Mouse (Mus musculus) heart, adult 8-10 months (tissue): Measurements from ENCODE around the gene Nr6a1. TPM values are rescaled to one million over a fixed set of nuclear protein-coding genes. Genes with fewer than 3 reads are reported as not detected.

Source experiments
- DNase-seq: peaks from one replicate; pipeline ENCODE4 v3.0.0; 2022; ENCODE audit warnings: low spot score
- total RNA-seq, 4 experiments: library from RNA; stranded (reverse); gene quantifications; 2 replicates each; pipeline ENCODE4 v1.2.4; 2022

Gene Nr6a1
- total RNA-seq, 4 experiments from 2014 or later, result 1.2 to 2.2 (median 1.9) TPM

DNA sequence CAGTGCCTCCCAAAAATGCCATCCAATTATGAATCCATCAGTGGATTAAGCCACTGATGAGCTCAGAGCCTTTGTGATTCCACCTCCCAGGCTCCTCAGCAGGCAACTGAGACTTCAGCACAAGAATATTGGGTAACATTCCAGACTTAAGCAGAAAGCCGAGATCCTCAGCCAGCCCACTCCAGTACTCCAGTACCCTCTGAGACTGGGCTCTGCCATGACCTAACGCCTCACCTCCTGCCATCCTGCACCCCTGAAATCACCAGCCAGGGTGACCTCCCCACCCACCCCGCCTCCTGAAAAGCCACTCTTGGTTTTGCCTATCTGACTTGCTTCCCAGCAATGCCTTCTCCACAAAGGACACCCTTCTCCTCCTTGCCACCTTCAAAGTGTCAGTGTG, 9.9 kb upstream of the Nr6a1 start:
- no peak for DNase-seq

DNA sequence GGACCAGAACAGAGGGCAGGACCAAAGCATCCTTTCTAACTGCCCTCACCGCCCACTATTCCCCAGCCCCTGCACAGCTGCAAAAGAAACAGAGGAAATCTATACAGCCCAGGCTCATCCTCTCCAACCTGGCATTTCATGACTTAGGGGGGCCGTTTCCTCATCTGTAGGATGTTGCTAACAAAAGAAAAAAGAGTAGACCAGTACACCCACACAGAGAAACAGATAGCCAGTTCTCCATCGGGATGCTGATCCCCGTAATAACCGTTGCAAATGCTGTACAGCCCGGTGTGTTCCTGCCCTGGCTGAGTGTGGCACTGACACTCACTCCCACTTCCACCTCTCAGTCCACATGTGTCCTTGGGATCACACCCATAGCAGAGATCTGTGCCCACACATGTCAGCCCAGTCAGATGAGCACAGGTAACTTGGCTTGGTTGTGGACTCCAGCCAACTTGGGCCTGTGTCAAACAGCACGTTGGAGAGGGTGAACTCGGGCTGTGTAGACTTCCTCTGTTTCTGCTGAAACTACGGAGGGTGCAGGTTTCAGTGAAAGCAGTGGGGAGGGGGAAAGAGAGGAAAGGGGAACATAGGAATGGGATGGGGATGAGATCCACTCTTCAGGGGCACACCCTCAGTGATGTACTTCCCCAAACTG, 9.4 kb upstream of the Nr6a1 start:
- no peak for DNase-seq

DNA sequence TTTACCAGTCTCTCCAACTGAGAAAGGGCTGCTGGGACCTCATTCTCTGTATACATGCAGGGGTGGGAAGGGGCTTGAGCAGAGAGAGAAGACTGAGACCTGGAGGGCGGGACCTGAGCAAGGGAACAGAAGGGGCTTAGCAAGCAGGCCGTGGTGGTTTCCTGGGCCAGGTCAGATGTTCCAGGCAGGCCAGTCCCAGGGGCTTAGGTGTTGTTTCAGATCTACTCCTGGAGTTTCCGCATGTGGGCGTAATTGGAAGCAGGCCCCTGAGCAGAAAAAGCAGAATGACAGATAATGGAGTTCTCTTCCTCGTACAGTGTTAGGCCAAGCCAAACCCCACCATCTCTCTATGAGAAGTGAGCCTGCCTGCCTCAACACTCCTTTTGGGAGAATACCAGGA, 7.4 kb upstream of the Nr6a1 start:
- DNase-seq, result no peak

DNA sequence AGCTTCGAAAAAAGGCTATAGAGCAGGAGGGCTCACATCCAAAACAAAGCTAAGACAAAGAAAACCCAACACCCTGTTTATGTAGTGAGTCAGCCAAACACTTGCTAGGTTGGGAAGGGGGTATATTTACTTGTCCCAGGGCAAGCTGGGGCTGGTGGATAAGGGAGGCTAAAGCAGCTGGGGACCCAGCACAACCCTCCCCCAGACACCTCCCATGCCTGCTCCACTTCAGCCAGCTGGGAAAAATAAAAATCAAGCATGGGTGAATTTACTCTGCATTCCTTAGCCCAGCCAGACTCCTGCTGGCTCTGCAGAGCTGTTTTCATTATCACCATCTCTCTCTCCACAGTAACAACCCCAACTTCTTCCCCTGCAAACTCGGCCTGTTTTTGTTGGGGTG, 6.4 kb upstream of the Nr6a1 start:
- DNase-seq, result no peak

DNA sequence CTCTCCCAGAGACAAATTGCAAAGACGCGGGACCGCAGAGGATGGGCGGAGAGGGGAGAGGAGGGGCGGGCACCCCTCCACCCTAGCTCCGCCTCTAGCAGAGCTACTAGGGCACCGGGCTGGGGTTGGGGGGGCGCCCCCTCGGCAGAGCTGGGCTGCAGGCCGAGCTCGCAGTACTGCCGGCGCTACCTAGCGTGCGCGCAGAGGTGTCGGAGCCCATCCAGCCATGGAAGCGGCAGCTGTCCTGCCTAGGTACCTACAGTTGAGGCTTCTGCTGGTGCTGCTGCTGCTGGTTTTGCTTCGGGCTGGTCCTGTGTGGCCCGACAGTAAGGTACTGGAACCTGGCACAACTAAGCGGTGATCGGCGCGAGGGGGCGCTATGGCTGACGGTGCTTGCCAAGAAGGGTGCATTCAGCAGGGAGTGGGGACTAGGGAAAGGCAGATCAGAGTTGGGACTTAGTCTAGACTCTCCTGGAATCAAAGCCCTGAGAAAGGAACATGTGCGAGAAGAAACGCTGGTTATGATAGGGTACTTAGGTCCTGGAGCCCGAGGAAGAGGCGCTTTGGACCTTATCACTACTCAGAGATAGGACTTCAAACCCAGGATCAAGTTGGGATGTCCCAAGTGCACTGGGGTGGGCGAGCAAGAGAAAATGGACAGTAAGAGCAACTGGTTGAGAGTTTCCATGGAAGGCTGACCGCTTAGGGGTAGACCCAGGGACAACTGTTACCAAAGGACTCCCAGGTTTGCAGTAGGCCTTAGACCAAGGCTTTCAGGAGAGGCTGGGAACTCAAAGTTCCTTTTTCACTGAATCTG, 4.6 kb upstream of the Nr6a1 start, which contains the start of gene Olfml2a:
TSS of gene Olfml2a (plus strand) at position 128 of the 817 bp plus-strand sequence.
- no peak for DNase-seq

DNA sequence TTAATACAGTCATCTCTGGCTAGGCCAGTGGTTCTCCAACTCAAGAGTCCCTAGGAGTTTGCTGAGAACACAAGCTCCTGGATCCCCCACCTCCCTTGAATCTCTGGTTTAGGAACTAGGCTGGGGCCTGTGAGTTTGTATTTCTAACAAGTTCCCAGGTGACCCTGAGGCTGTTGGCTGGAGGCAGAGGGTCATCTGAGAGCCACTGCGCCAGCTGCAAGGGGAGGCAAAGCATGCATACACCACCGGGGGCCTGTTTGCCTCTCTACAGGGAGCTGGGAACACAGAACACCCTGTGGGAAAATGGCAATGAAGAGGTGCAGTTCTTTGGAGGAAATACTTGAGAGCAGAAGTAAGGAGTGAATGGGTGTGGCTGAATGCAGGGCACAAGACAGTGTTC, 2.8 kb upstream of the Nr6a1 start:
- DNase-seq, result no peak

DNA sequence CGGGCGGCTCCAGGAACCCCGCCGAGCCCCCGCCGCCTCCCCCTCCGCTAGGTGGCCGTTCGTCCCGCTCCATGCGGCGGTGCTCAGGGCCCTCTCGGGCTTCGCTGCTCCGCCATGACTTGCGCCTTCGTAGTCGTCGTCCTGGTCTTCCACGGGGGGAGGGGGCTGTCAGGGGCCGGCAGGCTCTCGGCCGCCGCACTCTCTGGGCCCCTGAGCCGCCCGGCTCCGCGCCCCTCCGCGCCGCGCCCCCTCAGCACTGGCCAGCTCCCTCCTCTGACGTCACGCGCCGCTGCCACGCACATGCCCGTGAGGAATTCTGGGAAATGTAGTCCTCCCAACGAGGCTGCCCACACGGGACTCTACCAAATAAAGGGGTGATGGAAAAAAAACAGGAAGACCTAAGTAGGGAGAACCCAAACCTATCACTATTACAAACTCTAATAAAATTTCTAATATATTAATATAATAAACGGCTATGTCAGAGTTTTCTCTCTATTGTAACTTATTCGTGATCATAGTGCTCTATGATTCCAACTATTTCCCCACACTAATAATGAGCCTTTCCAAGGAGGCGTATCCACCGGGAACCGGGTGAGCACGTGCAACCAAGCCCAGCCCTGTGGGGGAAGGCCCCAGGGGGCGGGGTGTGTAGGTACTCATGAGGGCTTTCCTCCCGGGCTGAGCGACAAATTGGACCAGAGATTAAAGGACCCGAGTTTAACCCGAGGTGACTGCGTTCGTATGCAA, 1.2 kb downstream of the Nr6a1 start:
- peak; percentile 94 for DNase-seq

DNA sequence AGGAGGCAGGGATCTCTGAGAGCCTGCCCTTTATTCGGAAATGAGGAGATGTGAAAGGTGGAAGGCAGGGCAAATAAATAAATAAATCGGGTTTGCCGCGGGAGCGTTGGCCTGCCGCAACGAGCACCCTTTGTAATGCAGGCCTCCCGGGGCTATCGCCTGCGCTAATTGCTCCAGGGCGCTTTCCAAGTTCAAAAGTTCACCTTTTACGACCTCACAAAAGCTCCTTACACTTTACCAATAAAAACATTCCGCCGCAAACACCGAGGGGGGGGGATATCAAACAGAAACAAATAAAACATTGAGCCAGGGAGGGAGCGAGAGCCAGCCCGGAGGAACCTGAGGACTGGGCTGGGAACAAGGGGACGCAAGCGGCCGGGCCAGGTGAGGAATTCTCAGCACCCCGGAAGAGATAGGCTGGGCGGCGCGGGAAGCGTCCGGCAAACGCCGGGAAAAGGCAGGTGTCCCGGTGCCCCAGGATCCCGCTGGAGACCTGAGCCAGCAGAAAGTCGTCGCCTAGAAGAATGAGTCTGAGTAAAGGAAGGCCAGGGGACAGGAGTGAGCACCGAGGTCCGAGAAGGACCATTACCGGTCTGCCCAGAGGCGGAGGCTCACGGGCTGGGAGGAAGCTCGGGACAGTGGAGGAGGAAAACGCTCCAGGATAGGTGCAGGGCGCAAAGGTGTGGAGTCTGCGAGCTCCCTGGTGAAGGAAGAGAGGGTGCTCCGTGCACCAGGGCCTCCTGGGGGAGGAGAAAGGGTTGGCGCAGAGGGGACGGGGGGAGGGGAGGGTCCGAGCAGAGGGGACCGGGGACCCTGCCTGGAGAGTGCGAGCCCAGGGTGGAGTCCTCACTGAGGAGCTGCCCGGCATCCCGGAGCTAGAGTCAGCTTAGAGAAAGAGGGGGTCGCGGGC, 2.1 kb downstream of the Nr6a1 start:
- DNase-seq, result no peak

DNA sequence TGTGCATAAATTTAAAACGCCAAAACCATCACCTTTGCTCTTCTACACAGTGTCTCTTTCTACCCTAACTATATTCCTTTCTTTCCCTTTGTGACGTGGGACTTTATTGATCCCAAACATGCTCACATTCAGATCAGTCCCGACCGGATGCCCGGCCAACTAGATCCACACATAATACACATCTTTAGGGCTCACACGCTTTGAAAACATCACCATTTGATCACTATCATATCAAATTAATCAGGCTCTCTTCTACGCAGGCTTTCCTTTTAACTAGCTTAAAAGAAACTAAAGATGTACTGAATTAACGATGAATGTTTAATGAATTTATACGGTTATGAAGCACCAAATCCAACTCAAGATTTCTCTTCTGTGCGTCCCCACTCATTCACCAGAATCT, 2.9 kb downstream of the Nr6a1 start:
- no peak for DNase-seq

DNA sequence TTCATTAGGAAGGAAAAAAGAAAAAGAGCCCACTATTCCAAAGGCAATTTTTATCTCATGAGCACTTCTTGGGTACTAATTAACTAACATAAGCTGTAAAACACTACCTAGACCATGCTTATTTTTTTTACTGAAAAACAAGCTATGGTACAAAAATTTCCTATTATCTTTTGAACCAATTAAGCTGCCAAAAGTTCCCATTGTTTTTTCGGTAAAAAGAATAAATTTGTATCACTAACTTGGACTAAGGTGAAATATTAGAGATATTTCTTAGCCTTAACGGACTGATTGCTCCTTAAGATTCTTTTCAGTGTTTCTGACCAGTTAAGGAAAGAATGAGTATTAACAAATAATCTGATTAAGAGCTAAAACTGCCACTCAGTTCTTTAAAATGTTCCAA, 3.6 kb downstream of the Nr6a1 start:
- no peak for DNase-seq

DNA sequence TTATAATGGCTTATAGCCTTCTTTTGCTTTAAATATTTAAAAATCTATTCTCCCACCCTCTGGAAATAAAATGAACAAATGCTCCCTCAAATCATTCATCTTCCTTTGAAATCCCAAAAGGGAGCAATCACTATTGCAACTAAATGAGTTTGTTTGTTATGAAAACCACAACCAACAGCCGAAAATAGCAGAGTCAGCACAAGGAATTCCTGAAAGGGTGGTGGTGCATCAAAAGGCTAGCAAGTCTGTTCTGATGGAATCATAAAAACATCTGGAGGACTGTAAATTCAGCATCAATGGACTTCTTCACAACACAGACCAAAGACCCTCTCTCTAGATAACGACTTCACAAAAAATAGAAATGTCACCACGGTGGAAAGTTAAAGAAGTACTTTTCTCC, 4.0 kb downstream of the Nr6a1 start:
- no peak for DNase-seq

DNA sequence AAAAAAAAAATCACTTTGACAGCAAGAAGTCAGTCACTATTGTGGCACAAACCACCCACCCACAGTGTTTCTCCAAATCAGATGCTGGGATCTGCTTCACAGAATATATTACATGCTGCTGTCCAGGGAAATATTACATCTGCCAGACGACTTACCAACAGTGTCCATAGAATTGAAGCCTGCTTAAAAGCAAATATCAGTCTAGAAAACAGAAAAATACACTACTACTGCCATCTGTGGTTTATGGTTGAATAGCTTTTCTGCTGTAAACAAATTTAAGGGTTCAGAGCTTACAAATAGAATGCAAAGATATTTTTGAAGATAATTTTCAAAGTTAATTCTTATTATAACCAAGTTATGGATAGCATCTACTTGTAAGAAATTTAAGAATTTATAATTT, 6.1 kb downstream of the Nr6a1 start:
- DNase-seq, result no peak

DNA sequence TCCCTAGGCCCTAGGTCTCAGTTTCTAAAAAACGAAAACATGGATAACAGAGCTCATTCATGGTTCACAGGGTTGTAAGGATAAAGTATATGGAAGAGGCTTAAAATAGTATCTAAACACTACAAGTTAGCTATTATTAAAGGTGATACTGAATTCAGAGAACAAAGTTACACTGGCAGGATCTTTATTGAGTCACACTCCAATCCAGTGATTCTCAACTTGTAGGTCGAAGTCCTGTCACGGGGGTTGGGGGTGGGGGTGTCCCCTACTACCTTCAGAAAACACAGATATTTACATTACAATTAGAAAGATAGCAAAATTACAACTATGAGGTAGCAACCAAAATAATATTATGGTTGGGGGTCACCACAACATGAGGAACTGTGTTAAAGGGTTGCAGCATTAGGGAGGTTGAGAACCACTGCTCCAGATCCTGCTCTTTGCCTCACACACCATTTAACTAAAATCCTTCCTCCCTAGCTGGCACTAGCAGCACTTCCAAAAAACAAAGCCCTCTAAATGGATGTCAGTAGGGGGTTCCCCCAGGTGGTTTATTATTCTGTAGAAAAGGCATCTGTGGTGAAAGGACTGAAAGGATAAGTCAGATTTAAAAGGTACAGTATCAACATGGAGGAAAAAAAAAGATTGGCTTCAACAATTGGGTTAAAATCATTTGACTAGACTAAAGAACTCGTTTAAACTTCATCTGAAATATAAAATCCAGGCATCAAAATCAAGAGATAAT, 10.4 kb downstream of the Nr6a1 start:
- no peak for DNase-seq

DNA sequence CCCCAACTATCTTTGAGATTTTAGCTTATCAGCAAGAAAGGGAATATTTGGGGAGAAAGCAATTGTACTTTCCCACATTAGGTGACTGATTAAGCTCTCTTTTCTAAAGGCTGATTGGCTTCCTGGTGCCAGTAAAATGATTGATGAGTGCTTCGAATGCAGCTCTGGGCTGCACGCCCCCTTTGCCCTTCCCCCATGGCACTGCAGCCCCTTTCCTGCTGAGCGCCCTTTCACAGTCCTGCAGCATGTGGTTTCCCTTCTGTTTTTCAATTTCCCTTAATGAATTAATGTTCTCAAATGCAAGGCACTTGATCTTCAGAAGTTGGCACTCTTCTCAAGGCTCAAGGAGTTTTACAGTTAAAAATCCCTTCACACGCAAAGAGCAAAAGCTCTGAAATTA, 12.5 kb downstream of the Nr6a1 start:
- no peak for DNase-seq

DNA sequence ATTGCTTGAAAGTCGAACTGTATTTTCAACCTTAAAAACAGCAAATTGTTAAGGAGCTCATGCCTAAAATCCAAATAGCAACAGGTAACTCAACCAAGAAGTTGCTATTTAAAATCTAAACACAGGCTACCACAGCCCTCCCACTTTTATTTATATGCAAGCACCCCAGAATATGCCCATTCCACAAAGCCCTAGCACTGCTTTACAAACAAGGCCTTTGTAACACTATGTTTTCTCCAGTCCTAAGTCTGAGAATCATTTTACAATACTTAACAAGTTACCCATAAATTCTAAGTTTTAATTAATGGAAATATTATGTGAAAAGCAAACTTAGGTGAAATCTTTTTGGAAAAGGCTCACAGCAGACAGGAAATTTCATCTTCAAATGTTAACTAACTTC, 13.0 kb downstream of the Nr6a1 start:
- no peak for DNase-seq

DNA sequence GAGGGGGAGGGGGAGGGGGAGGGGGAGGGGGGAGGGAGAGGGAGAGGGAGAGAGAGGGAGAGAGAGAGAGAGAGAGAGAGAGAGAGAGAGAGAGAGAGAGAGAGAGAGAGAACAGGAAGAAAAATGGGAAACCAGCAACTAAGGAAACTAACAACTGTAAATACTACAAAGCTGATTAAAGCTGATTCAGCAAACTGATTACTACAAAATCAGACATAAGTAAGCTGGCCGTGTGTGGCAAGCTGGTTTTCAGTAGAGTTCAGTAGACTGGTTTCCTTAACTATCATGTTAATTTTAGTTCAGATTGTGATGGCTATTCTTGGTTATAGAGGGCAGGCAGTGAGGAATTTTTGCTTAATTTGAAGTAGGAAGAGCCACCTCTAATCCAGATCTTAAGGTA, 18.9 kb downstream of the Nr6a1 start:
- no peak for DNase-seq

DNA sequence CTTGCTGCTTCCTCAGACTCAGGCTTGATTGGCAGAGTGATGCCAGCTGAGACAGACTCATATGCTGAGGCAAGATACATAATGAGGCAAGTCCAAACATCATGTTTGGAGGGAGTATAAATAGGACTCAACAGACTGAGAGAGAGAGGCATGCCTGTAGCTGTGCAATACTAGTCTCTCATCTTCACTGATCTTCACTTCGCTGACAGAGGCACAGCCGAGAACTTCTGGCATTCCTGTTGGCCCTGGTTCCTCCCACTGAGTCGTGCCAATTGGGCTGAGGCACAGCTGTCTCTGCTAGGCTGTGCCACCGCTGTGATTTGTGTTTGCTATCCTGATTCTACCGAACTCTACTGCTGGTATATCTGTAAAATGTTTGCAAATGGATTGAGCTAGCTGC, 21.4 kb downstream of the Nr6a1 start:
- no peak for DNase-seq

DNA sequence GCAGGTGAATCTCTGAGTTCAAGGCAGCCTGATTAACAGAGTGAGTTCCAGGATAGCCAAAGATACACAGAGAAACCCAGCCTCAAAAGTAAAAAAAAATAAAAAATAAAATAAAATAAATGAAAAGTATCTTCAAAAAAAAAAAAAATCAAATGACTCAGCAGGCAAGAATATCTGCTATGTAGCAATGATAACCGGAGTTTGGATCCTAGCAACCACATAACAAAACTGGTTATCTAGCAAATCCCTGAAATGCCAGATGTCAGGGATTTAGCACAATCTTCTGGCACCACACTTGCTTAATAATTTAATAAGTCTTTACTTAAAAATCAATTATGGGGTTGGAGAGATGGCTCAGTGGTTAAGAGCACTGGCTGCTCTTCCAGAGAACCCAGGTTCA, 23.2 kb downstream of the Nr6a1 start:
- no peak for DNase-seq

DNA sequence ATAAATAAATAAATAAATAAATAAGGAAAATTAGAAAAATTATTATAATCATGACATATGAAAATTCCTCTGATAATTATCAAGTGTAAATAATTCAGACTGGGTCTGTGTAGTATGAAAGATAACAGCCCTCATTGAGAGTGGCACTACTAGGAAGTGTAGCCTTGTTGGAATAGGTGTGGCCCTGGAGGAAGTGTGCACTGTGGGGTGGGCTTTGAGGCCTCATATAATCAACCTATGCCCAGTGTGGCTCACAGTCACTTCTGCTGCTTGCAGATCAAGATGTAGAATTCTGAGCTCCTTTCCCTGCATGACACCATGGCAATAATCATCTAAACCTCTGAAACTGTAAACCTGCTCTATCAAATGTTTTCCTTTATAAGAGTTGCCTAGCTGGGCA, 24.6 kb downstream of the Nr6a1 start:
- DNase-seq, result no peak

DNA sequence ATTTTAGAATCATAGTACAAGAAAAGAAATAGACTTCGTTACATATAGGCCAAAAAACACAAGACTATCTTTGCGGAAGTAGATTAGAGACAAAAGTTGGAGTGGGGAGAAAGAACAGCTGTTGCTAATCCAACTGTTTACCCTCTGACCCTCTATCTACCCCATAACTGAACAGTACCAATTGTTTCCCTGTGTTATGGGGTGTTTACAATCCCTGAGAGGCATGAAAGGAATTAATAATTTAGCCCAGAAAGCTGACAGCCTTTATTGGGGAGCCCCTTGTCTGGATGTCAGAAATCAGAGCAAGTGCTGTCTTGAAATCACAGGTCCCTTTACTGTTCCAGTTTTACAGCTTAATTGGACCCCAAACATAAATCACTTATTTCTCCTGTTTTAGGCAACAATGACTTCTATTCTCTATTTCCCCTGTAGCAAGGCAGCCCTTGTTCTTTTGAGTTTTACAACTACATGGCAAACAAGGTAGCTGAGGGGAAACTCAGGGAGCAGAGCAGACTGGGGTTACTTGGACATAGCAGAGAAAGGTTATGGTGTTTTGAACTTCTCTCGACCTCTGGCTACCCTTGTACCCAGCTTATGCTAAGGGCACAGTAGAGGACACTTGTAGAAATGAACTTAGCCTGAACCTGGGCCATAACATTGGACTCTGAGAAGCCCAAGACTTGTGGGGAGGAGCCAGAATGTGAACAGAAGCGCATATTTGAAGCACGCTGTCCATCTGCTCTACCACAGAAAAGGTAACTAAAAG, 46.4 kb downstream of the Nr6a1 start:
- DNase-seq, result no peak
